Mouse (Mus musculus) ES-E14 (cell line): ENCODE data around the gene Map3k11. TPM values are rescaled to one million over a fixed set of nuclear protein-coding genes. Genes with fewer than 3 reads are reported as not detected.
A peak's percentile ranks its signal among the peaks of the same experiment; 100 is the strongest.
"Not testable (repeated sequence)": the region's sequence is repeated elsewhere in the genome, so short reads cannot be mapped to it uniquely, and the experiment has no call there.

Source experiments
- DNase-seq: peaks from one replicate; pipeline ENCODE4 v3.0.0-alpha.2; 2013; ENCODE audit warnings: low read depth, low spot score
- H3K27ac ChIP-seq: 2 replicates; pipeline ENCODE4 v1.5.1; 2012; ENCODE audit warnings: low read depth, mild to moderate bottlenecking, low read length, moderate library complexity, mixed read lengths; ENCODE audit not compliant: poor library complexity, insufficient read depth, severe bottlenecking
- H3K36me3 ChIP-seq: 2 replicates; pipeline ENCODE4 v1.6.1; 2012; ENCODE audit warnings: mild to moderate bottlenecking, low read length, moderate library complexity, mixed read lengths; ENCODE audit not compliant: control insufficient read depth, poor library complexity, insufficient read depth, severe bottlenecking
- H3K4me1 ChIP-seq, 2 experiments: fragments of 150-350 bp in 1 of 2; sonication (generic) in 1 of 2; 2 replicates each; pipeline ENCODE4 v1.6.1; 2012; ENCODE audit warnings: low read length in 2 of 2, mild to moderate bottlenecking in 1 of 2, mixed read lengths in 1 of 2; ENCODE audit not compliant: control insufficient read depth in 2 of 2, insufficient read depth in 2 of 2, poor library complexity in 1 of 2
- H3K4me3 ChIP-seq, 2 experiments: fragments of 150-350 bp in 1 of 2; sonication (generic) in 1 of 2; 2 replicates each; pipeline ENCODE4 v1.5.1; 2012; ENCODE audit warnings: low read length in 2 of 2, low read depth in 1 of 2, mild to moderate bottlenecking in 1 of 2, mixed read lengths in 1 of 2; ENCODE audit not compliant: insufficient read depth in 1 of 2, poor library complexity in 1 of 2, severe bottlenecking in 1 of 2
- H3K9ac ChIP-seq: 2 replicates; pipeline ENCODE4 v1.6.1; 2012; ENCODE audit warnings: low read depth, mild to moderate bottlenecking, low read length, mixed read lengths; ENCODE audit not compliant: poor library complexity, insufficient read depth, severe bottlenecking
- H3K9me3 ChIP-seq: fragments of 150-350 bp; sonication (generic); 2 replicates; pipeline ENCODE4 v1.6.1; 2012; ENCODE audit warnings: low read depth, mild to moderate bottlenecking, low read length; ENCODE audit not compliant: control insufficient read depth, insufficient read depth
- CHD2 ChIP-seq: IDR thresholded peaks from 2 replicates; pipeline ENCODE4 v1.6.1; 2014; ENCODE audit warnings: mild to moderate bottlenecking, low read depth, low read length, inconsistent platforms
- HCFC1 ChIP-seq: IDR thresholded peaks from 2 replicates; pipeline ENCODE4 v1.6.1; 2012; ENCODE audit warnings: low read length, inconsistent platforms, borderline replicate concordance; ENCODE audit not compliant: insufficient read depth
- MAFK ChIP-seq: IDR thresholded peaks from 2 replicates; pipeline ENCODE4 v1.6.1; 2014; ENCODE audit warnings: mild to moderate bottlenecking, low read depth, low read length, inconsistent platforms; ENCODE audit not compliant: insufficient read depth
- ZC3H11A ChIP-seq: IDR thresholded peaks from 2 replicates; pipeline ENCODE4 v1.6.1; 2012; ENCODE audit warnings: low read depth, mild to moderate bottlenecking, inconsistent platforms, low read length, borderline replicate concordance
- ZNF384 ChIP-seq: IDR thresholded peaks from 2 replicates; pipeline ENCODE4 v1.6.1; 2012; ENCODE audit warnings: low read depth, low read length, inconsistent platforms
- in situ Hi-C, 2 experiments: fragments of 600-800 bp; cut with MboI; formaldehyde crosslinking; loops; one replicate each; pipeline ENCODE4 v1.15.1; 2025; ENCODE audit warnings: low sequenced_read_pairs in 2 of 2, inconsistent platforms in 1 of 2; ENCODE audit not compliant: unreplicated experiment in 2 of 2
- total RNA-seq: library from RNA; depleted of rRNA; stranded (reverse); fragments of 300-350 nt; gene quantifications from 2 replicates; pipeline ENCODE4 v1.2.3, GENCODE M21; 2012

Gene Map3k11
- total RNA-seq, 1 experiment, result 19.3 TPM

DNA sequence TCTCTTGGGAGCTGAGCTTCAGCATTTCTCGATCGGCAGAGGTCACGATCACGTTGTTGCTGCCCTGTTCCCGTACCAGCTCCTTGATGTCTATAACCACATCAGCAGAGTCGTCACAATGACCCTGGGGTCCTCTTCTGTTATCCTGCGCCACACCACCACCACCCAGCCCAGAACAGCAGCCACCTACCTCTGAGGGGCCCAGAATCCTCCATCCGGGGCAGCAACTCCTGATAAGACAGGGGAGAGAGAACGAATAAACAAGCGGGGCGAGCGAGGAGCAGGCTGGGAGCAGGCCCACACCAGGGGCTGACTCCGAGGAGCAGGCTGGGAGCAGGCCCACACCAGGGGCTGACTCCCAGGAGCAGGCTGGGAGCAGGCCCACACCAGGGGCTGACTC, 2.1 kb upstream of the Map3k11 start:
- no peak for DNase-seq
- H3K4me3 ChIP-seq, result no peak overlapping the region
- H3K36me3 ChIP-seq, result peaks cover 44% of the 10 kb centered on the region
- TF ChIP-seq ZNF384, result no peak
- TF ChIP-seq HCFC1, result no peak
- no peak for TF ChIP-seq ZC3H11A
- no peak for TF ChIP-seq CHD2
- TF ChIP-seq MAFK, result no peak
- no peak overlapping the region for H3K27ac ChIP-seq
- in situ Hi-C loops, result no loop called here
- no peak overlapping the region for H3K9ac ChIP-seq
- peaks cover 4 to 13% of the 10 kb centered on the region in 2 experiments; a peak in 2 of 4 replicates for H3K4me1 ChIP-seq
- no peaks in the 10 kb centered on the region for H3K9me3 ChIP-seq

GRCm38 (mm10) chr19:5686954-5687353, 1.6 kb upstream of the Map3k11 start:
- H3K4me1 ChIP-seq, result peaks cover 4 to 13% of the 10 kb centered on the region in 2 experiments; a peak in 2 of 4 replicates
- H3K9me3 ChIP-seq, H3K9ac ChIP-seq, in situ Hi-C loops, DNase-seq, H3K27ac ChIP-seq, H3K4me3 ChIP-seq: not testable (repeated sequence)
- peaks cover 42% of the 10 kb centered on the region for H3K36me3 ChIP-seq

GRCm38 (mm10) chr19:5687738-5688137, 804 bp upstream of the Map3k11 start:
- Histone ChIP-seq H3K4me1 (peaks cover 4 to 13% of the 10 kb centered on the region in 2 experiments; a peak in 2 of 4 replicates), H3K27ac (peak overlapping the region; percentile 68; the same call in 1 of the 2 replicates), H3K4me3 (peak overlapping the region; percentile 81 to 90), H3K9me3 (no peaks in the 10 kb centered on the region), H3K9ac (peak overlapping the region; percentile 81), H3K36me3 (peaks cover 40% of the 10 kb centered on the region)
- no peak for TF ChIP-seq CHD2
- TF ChIP-seq ZC3H11A, result no peak
- no peak for TF ChIP-seq HCFC1
- no peak for TF ChIP-seq ZNF384
- TF ChIP-seq MAFK, result no peak
- no peak for DNase-seq
- in situ Hi-C loops, result no loop called here

DNA sequence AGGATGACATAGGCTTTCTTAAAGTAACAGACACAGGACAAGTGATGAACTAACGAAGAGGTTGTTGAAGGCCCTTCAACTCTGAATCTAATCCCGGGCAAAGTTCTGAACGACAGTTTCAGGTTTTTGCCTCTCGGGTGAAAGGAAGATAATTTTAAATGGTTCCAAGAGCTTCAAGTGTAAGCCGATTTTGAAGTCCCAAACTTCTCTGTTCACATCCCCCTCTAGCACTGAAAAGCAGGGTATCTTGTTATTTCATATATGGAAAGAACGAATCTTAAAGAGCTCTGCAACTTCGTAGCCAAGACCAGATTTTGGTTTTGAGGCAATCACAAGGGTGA, 516 bp downstream of the Map3k11 start:
- peaks cover 4 to 13% of the 10 kb centered on the region in 2 experiments; a peak in 2 of 4 replicates for H3K4me1 ChIP-seq
- no peak for DNase-seq
- TF ChIP-seq HCFC1 (no peak; the same call in 1 of the 2 replicates), ZC3H11A (no peak), ZNF384 (no peak), CHD2 (no peak), MAFK (no peak)
- H3K9ac ChIP-seq, result peak overlapping the region; percentile 67
- H3K27ac ChIP-seq, result peak overlapping the region; percentile 1; the same call in 1 of the 2 replicates
- in situ Hi-C loops, result no loop called here
- peak overlapping the region; percentile 81 to 90 for H3K4me3 ChIP-seq
- no peaks in the 10 kb centered on the region for H3K9me3 ChIP-seq
- H3K36me3 ChIP-seq, result peaks cover 26% of the 10 kb centered on the region
